Mouse (Mus musculus): ENCODE measurements around the gene Shisa2.
"Not testable (repeated sequence)": the region's sequence is repeated elsewhere in the genome, so short reads cannot be mapped to it uniquely, and the experiment has no call there.

Shisa2 gene

DNA sequence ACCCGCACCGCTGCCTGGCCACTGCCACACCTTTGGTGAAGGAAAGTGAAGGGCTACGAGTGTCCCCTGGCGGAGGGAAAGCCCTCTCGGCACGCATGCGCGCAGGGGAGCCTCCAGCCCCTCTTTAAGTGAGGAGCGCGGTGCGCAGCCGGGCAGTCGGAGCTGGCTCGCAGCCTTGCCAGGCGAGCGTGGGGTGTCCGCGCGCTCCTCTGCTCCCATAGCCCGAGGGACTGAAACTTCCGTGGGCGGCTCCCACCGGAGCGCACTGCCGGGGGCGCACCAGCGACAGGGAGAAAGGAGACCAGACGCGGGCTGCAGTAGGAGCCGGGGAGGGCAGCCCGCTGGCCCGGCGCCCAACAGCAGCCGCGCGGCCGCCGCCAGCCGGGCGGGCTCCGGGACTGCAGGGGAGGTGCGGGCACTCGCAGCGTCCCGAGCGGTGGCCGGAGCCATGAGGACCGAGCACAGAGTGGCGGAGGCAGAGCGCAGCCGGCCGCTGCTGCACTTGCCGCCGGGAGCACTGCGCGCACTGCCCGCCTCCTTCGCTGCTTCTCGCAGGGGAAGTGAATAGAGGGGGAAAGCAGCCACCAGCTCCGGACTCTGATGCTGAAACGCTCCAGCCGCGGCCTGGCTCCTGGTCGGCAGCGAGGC, at the start of gene Shisa2:
Gene Shisa2 (plus strand): TSS at position 151 of the 648 bp plus-strand sequence.
- peak; percentile 64 for DNase-seq

DNA sequence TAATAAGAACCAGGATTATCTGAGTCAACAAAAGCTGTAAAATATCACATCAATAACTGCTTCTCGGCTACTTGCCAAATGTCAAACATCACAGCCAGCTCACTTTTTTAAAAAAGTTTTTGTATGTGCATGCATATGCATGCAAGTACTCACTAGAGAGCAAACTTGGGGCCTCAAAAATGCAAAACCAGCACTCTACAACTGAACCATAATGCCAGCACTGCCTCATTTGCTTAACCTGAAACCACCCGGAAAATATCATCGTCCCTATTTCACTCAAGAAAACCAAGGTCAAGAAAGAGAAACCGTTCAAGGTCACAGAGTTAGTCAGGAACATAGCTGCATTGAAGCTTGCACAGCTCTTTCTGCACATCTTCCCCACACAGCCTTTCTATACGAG, 48.7 kb upstream of the Shisa2 start:
- no peak for DNase-seq

DNA sequence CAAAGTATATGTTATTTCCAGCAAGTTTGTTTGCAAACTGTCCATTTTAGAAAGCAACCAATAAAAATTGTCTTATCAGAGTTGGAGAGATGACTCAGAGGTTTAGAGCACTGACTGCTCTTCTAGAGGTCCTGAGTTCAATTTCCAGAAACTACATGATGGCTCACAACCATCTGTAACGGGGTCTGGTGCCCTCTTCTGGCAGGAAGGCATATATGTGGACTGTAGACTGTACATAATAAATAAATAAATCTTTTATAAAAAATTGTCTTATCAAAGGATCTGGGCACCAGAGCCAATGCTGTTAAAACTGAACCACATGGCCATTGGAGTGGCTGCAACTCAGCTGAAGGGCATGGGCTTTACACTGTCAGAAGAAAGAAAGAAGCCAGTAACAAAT, 34.5 kb upstream of the Shisa2 start:
- peak; percentile 37 for DNase-seq

DNA sequence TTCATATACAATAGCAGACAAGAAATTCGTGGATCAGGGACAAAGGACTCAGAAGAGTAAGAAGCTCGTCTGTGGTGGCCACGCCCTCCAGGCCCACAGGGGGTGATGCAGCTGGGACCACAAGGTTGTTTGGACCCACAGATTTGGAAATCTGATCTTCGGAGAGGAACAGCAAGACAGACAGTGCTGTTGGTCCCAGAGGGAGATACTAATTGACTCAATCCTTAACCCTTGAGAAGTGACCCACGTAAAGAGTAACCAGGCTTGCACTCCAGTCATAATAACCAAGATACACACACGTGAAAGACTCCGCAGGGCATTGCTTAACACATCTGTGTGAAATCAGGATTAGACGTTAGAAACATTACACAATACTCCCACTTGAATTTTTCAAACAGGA, 33.2 kb upstream of the Shisa2 start:
- DNase-seq, result no peak

- no peak for DNase-seq
Observed at GRCm38 (mm10) chr14:59592593-59592992, 32.5 kb upstream of the Shisa2 start.

DNA sequence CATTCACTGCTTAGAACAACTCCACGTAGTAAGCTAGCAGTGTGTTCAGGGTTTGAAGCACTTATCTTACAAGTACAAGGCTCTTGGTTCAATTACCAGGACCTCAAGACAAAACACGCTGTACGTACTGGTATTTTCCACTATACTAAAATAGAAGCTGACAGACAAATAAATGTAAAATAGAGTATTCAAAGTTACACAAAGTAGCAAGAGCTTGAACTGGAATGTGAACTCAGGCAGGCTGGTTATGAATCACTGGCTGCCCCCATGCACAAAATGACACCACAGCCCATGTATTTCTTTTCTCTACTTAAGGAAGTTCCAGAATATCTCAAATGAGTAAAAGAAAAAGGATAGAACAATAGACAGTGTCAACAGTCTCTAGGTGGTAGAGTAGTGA, 30.1 kb upstream of the Shisa2 start:
- no peak for DNase-seq

DNA sequence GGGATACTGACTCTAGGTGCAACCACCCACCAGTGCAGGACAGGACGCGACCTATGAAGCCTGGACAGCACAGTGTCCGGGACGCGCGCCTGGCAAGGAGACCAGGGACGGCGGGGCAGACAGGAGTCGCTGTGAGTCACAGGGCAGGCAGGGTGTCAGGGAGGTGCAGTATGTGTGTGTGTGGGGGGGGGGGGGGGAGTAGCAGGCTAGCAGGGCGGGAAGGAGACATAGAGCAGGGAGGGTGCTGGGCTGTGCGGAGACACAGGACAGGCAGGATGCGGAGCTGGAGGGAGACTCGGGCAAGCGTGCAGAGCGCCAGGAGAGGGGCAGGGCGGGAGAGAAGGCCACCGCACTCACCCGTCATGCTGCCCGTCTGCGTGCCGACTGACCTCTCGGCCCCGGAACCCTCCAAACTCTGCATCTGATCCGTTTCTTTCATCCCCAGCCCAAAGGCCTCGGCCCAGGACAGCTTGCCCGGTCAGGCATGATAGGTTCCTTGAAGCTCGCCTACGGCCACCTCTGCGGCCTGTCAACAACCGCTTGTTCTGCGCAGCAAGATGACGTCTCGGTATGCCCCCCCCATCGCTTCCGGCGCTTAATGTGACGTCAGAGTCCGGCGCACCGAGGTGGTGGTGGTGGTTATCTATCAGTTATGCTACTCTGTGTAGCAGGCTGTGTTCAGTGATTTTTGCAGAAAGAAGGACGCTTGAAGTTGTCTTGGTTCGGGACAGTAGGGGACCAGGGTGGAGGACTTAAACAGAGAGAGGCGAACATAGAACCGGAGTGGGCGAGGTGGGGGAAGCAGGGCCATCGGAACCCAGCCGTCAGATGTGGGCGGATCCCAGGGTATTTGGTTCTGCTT, 27.5 kb upstream of the Shisa2 start, which contains the start of gene Cdadc1:
Gene Cdadc1 (minus strand): TSS at position 562 of the 862 bp plus-strand sequence.
- DNase-seq, result peak; percentile 97

DNA sequence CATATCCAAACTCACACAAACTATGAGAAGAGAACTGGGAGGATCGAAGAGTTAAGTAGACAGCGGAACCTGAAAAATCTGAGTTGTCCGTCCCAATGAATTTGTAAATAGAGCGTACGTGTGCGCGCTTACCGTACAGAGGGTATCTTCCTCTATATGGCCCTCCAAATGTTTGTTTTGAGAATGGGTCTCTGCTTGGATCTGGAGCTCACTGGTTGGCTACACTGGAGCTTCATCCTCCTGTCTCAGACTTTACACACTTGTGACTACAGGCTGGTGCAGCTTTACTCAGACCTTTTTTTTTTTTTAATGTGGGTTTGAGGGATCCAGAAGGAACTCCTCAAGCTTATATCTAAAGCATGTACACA, 26.9 kb upstream of the Shisa2 start:
- DNase-seq, result no peak

- peak; percentile 44 for DNase-seq
Observed at GRCm38 (mm10) chr14:59604002-59604645, 21.0 kb upstream of the Shisa2 start.

DNA sequence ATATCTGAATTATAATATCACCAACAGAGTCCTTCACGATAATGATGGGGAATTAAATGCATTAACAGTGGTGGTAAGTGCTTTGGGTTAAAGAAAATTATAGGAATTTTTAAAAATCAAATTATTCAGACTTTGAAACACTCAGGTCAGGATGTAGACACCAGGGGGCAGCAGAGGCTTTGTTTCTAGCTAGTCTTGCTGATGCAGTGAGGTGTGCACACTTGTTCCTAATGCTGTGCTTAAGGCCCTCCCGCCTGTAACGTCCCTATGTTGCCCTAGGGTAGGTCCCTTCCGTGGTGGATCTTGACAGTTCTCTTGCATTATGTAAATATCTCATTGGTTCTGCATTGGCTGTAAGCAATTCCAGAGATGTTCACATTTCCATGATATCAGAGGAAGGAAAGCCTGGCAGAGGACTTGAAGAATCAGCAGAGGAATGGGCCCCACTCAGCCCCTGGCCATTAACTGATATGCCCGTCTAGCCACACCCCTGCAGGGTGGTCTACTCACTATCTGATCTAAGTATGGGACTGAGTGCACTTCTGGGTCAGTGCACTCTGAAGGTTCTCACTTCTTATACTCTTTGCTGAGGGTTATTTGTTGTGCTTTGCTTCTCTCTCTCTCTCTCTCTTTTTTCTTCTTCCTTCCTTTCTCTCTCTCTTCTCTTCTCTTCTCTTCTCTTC, 19.3 kb upstream of the Shisa2 start:
- DNase-seq, result peak; percentile 76

DNA sequence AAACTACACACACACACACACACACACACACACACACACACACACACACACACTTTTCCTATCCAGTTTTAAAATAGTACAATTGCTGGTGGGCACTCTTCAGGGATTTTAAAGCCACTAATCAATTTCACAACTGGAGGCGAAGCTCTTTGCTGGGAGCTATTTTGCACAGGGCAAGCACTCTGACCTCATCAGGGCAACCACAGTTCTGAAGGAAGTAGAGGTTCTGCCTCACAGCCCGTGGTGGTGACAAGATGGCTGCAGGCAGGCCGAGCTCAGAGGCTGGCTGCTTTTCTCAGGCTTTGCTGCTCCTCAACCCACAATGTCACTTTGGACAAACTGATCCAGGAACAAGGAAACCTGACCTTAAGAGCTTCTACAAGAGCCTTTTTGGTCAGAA, 18.1 kb upstream of the Shisa2 start:
- no peak for DNase-seq

DNA sequence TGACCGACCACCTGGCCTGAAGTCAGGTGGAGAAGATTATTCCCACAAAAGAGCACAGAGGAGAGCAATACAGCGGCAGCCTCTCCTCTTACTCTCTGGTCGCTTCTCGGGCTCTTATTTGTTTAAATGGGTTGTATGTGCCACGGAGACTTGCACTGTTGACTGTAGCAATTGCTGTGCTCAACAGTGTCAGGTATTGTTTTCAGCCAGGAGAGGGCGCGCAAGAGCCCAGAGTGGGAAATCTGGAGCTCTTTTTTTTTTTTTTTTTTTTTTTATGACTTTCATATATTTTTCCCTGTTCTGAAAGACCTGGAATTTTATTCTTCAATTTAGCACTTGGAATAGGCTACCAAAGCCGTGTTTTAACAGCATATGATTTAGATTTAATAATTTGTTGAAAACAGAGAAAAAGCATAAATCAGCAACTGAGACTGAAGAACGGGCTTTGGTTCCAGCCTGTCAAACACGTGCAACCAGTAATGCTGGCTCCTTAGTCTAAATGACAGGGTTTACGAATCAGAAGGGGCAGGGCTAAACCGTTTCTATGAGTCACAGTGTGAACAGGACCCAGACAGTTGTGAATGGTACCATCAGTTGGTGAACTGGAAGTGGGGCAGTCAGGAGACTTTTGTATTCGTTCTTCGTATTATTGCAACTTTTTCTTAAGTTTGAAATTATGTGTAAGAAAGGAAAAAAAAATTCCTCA, 12.0 kb upstream of the Shisa2 start:
- peak; percentile 61 for DNase-seq

DNA sequence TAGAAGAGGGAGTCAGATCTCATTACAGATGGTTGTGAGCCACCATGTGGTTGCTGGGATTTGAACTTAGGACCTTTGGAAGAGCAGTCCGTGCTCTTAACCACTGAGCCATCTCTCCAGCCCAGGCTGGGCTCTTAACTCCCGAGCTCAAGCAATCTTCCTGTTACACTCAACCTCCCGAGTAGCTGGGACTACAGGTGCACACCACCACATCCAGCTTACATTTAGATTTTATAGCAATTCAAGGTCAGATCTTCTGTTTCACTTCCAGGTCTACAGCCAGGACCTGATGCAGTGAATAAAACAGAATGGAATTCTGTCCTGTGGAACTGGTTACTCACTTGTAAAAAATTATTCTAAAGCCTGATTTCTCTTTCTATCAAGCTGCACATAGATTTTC, 11.0 kb upstream of the Shisa2 start:
- not testable (repeated sequence) for DNase-seq

GRCm38 (mm10) chr14:59616802-59617201, 8.3 kb upstream of the Shisa2 start:
- no peak for DNase-seq

DNA sequence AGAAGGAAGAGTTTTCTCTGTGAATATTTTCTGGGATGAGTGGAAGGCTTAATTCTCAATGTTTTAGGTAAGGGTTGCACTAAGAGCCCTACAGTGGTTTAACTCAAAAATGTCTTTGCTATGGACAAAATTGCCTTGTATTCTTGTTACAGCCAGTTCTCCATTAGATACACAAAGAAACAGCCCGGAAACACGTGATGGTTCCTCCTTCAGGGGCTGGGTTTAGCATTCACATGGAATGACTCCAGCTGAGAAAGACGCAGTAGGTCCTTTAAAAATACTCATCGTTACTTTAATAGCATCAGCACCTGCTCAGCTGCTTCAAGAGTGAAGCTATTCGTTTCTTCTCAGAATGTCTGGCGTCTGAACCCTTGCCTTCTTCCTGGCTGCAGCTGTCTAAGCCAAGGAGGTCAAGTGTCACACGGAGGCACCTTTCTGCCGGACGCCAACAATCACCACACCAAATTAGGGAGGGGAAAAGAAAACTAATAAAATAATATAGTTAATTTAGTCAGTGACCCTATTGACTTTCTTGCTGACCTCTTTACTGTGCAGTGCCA, 702 bp upstream of the Shisa2 start:
- no peak for DNase-seq

DNA sequence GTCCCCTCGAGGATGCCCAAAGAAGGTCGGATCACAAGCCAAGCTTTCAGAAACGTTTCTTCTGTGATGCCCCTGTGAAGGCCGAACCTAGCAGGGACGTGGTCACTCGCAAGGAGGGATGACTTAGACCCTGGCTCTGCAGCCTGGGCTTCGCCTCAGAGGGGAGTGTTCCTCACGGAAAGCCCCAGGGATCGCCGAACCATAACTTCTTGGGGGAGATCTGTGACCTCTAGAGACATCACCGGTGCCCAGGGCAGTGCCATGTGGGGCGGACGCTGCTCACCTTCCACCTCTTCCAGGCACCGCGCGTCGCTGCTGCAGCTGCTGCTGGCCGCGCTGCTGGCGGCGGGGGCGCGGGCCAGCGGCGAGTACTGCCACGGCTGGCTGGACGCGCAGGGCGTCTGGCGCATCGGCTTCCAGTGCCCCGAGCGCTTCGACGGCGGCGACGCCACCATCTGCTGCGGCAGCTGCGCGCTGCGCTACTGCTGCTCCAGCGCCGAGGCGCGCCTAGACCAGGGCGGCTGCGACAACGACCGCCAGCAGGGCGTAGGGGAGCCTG, 777 bp downstream of the Shisa2 start:
- DNase-seq, result no peak

GRCm38 (mm10) chr14:59626711-59627110, 1.6 kb downstream of the Shisa2 start:
- DNase-seq, result peak; percentile 30

DNA sequence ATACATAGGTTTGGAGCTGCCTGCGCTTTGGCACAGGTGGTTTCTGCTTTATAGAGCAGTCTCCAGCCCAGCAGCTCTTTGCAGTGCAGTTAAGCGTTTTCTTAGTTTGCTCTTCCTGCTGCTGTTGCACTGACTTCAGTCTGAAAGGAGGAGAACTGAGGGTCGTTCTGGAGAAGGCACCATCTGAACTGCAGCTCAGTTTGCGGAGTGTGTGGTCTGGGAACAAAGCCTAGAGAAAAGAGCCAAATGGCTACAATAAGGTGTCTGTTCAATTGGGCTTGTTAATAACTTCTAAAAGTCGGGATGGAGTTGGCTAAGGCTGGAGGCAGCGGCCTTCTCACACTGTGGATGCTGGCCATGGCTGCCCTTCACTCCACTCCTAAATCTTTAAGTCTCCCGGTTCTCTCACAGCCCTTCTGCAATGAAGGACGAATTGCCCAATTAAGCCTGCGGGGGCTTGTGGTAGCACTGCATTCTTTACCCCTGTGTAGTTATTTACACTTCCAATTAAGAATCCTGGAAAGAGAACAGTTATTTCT, 2.1 kb downstream of the Shisa2 start:
- DNase-seq, result no peak

- no peak for DNase-seq
Observed at GRCm38 (mm10) chr14:59627823-59628222, 2.7 kb downstream of the Shisa2 start.

DNA sequence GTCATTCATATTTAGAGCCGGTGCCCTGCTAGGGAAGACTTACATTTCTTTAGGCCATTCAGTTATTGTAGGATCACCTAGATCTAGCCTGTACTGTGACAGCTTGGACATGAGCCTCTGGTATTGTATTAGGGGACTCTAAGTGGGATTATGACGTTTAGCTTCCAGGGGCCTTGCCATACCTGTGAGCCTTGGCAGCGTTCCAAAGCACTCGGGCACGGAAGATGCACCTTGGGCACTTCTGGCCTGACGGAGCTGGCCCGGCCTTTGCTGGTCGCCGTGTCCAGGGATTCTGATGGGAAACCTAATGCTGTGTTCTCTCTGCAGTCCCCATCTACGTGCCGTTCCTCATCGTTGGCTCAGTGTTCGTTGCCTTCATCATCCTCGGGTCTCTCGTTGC, 4.2 kb downstream of the Shisa2 start:
- no peak for DNase-seq

DNA sequence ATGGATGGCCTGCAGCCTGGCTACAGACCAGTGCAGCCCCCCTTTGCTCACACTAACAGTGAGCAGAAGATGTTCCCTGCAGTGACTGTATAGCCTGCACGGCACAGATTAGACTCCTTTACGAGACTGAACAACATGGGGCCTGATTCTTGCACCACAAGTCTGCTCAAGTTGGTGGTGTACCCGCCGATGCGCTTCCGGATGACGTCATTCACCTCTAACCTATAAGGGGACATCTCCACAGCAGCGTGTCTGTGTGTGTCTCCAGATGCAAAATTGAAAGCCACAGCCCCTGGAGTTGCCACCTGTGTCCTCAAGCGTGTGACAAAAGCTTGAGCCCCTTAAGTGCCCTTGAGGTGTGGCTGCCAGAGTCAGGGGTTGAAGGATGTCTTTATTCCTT, 5.0 kb downstream of the Shisa2 start:
- DNase-seq, result no peak

- no peak for DNase-seq
Observed at GRCm38 (mm10) chr14:59632067-59632466, 7.0 kb downstream of the Shisa2 start.
